Mouse (Mus musculus): ENCODE results near the gene Zfp277.

Gene Zfp277

GRCm38 (mm10) chr12:40445648-40446449 lies at the start of gene Zfp277, which contains the start of gene Dock4:
TSS of gene Zfp277 (minus strand) at chr12:40445902.
TSS of gene Dock4 (plus strand) at chr12:40445952.
- DNase-seq (ENCODE audit: low spot score) = peak; percentile 96

DNA sequence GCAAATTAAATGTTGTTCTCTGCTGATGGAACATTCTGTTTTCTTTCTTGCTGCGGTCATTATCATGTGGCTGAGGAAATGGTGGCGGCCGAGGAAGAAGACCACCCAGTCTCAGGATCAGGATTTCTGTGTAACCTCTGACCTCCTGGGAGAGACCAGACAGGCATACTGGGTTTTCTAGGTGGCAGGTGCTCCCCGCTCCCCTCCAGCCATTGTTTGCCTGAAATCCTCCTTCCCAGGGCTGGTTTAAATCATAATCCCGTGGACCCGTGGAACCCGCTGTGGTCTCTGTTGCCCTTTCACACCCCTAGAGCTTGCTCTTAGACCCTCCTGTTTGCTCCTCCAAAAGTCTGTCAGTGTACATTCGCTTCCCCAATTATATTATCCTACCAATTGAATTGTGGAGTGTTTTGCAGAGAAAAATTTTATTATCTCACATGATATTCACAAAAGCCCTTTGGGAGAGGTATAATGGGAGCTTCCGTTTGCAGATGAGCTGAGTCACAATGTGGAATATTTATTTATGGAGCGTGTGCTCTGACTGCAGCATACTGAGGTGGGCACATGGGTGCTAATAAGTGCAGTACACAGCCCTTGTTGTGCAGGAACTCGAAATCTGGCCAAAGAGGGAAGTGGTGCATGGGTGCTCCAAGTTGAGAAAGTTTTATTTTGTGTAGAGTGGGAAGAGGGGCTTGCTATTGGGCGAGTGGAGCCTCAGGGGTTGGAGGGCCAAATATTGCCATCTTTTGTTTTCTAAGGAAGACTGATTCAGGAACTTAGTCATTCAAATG lies 40.5 kb upstream of the Zfp277 start:
- no peak for DNase-seq (ENCODE audit: low spot score)

GRCm38 (mm10) chr12:40485210-40485609 lies 39.5 kb upstream of the Zfp277 start:
- DNase-seq (ENCODE audit: low spot score) = no peak

DNA sequence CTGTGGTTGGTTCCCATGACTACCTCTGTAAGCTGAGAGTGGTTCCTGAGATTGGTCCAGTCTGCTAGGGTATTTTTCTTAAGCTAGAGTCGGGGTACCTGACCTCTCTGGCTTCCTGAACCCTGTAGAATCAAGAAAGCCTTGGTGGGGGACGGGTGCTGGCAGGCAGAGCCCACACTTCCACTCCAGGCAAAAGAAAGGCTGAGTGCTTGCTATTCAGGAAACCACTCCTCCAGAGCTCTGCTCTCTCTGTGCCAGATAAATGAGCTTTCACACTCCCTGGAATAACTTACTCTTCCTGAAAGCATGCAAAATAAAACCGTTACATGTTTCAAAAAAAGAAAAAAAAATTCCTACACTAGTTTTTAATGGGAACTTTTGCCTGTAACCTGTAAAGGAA lies 38.5 kb upstream of the Zfp277 start:
- DNase-seq (ENCODE audit: low spot score) = no peak

DNA sequence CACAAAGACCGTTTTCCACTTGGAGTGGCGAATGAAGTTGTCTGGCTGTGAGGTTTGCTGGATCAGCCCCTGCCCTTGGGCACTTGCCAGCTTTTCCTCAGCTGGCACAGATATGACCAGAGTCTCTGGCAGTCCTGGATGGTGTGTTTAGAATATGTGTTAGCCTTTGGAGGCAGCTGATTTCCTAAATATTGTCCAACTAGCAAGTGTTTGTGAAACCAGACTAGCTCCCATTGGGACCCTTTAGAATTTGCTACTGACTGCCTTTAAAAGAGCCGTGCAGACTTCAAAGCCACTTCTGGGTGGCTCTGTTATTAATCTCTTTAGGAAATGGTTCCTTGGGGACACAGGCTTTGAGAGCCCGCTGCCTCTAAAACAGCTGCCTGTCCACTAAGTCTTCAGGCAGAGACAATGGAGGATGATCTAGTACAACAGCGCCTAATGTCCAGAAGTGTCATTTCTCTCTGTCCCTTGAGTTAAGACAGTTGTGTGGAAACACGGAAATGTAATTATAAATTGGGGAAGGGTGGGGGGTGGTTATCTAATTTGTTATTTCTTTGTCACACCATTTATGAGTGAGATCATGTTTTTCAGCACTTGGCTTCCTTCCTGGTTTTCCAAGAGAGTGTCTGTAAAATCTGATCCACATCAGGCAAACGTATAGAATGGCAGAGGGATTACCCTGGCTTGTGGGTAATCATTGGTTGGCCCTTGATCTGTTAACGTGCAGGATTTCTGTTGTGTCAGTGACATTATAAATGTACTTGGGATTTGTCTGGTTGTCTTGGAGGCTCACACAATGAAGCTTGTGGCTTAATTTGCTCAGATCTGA lies 32.1 kb upstream of the Zfp277 start:
- DNase-seq (ENCODE audit: low spot score) = no peak

DNA sequence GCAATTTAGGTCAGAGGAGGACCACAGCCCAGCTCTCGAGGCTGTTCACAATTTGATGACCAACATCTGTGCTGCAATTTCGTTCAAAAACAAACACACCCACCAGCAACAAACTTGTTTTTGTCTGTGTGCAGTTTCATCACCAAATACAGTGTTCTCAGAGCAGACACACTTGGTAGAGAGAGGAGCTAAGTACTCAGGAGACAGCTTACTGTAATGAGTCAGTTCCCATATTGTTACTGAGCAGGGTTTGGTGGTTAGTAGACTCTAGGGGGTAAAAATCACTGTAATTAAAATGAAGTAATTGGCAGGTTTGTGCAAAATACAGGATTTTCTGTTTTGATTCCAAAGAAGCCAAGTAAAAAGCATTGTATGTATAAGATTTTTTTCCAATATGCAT lies 28.0 kb upstream of the Zfp277 start:
- no peak for DNase-seq (ENCODE audit: low spot score)

DNA sequence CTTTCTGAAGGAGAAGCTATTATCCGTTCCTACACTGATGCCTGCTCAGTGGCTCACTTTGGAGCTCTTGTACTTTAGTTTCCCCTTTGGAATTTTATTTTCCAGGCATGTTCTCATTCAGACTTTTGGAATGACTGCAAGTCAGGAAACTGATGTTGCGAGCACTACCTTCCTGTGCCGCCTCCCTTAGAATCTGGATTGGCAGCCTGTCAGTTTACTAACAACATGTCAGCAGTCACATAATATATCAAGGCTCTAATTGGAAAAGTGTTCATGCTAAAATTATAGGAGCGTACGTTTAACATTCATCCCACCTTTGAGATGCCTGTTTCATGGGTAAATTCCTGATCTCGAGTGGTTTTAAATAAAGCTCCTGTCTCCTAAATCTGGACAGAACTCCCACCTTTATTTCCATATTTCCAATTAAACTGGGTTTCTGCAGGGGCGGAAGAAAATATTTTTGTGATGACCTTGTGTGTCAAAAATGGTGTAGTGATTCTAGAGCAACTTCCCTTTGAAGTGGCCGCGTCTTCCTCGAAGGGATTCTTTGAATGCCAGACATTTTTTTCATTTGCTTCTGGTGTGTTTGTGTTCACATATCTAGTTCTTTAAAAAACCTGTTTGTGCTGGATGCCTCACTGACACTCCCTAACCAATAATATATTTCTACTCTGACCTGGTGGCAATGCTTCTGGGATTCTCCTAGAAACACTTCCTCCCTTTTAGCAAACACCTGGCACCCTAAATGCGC lies 26.1 kb upstream of the Zfp277 start:
- DNase-seq (ENCODE audit: low spot score) = no peak

- no peak for DNase-seq (ENCODE audit: low spot score)
These were observed 23.3 kb upstream of the Zfp277 start for GRCm38 (mm10) chr12:40469009-40469408.

- DNase-seq (ENCODE audit: low spot score) = no peak
These were observed 22.5 kb upstream of the Zfp277 start for GRCm38 (mm10) chr12:40468235-40468634.

GRCm38 (mm10) chr12:40464282-40464681 lies 18.6 kb upstream of the Zfp277 start:
- no peak for DNase-seq (ENCODE audit: low spot score)

GRCm38 (mm10) chr12:40463828-40464227 lies 18.1 kb upstream of the Zfp277 start:
- DNase-seq (ENCODE audit: low spot score) = no peak

- DNase-seq (ENCODE audit: low spot score) = no peak
These were observed 17.1 kb upstream of the Zfp277 start for GRCm38 (mm10) chr12:40462693-40463235.

- DNase-seq (ENCODE audit: low spot score) = no peak
These were observed 14.1 kb upstream of the Zfp277 start for GRCm38 (mm10) chr12:40459673-40460265.

DNA sequence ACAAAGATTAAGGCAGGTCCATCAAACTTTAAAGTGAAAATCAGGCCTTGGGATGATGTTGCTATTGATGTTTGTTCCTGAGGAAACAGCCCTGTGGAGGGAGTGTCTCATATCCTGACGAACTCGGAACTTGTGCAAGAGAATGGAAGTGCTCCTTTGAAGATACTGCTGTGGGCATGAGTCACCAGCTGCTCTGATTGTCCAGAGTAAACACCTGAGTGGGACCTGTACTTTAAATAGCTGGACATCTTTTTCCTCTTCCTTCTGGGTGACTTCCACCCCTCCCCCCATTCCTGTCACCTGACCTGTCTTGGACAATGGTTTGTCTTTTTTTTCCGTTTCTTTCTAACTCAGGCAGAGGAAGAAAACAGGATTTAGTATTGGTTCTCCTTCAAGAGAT lies 13.3 kb upstream of the Zfp277 start:
- DNase-seq (ENCODE audit: low spot score) = no peak

- no peak for DNase-seq (ENCODE audit: low spot score)
These were observed 10.8 kb upstream of the Zfp277 start for GRCm38 (mm10) chr12:40456517-40456916.

DNA sequence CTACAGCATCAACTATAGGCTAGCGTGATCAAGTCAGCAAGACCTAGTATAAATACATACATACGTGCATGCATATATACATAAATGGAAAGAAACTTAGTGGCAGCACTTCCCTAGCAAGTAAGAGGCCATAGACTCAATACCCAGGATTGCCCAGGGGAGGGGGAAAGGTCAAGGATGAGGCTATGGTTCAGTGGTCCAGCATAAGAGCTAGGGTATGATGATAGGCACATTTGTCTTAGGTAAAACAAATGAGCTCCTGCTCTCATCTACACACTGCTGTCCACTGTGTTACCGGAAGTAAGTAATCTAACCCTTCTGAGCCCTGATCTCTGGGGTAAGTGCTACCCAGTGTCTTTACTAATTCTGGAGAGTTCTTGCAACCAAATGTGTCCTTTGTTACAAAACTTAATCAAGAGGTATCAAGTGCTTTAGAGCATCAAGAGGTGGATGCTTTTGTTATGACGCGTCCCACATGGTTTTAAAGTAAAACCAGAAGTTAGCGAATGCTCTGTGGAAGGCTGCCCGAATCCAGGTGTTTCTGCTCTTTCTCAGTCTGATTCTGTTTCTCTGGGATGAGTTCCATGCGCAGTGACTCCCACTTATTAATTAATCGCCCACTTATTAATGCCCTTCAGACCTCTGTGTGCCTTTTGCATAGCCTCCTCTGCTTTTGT lies 3.6 kb upstream of the Zfp277 start:
- no peak for DNase-seq (ENCODE audit: low spot score)

DNA sequence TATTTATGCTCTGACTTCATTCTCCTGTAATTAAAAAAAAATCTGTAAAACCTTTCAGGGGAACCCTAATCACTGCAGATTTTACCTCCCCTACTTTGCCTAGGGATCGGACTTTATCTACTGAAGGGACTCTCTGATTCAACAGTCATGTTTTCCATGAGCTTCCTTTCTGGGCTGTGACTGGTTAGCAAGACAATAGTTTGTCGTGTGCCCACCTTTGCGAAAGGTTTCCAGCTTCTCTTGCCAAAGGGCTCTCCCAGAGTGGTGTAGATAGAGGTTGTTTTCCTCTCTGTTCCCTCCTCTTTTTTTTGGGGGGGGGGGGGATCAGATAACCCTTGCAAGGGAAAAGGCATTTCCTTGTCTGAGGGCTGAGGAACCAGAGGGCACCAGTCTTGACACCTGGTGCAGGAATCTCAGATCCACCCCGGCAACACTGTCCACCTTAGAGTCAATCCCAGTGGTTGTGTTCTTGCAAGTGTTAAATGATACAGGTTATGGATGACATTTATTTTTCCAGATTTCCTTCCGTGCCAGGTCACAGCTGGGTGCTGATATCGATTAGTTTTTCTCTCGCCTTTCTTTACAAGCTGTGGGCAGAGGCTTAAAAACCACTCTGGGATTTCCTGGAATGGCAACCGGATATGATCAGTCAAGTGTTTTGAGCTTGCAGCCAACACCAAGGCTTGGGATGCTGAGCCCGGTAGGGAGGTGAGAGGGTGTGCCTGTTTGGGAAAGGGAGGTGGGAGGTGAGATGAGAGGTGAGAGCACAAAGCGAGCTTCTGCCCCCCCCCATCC lies 2.1 kb upstream of the Zfp277 start:
- DNase-seq (ENCODE audit: low spot score) = no peak

GRCm38 (mm10) chr12:40446450-40447381 lies 1.0 kb upstream of the Zfp277 start:
- no peak for DNase-seq (ENCODE audit: low spot score)

Measured in c-Kit-positive CD71-positive TER-119-positive erythroid progenitor cells, embryonic 14.5 days (primary cell).